Mouse (Mus musculus): ENCODE results near the gene S1pr4. TPM values are rescaled to one million over a fixed set of nuclear protein-coding genes. Genes with fewer than 3 reads are reported as not detected.

S1pr4 gene
- polyA plus RNA-seq, 1 experiment from 2014 or later = 2.1 TPM

GRCm38 (mm10) chr10:81450140-81450539, 49.8 kb downstream of the S1pr4 start:
- peaks cover 3% of the 10 kb centered on the region; the same call in 1 of the 2 replicates for H3K4me1 ChIP-seq (ENCODE audit: control insufficient read depth, insufficient read depth, low read length)
- WGBS = 1% methylated on average over 7 of the region's 7 CpGs
- no peak overlapping the region for H3K9ac ChIP-seq (ENCODE audit: low read length)
- H3K9me3 ChIP-seq (replicated peaks; ENCODE audit: control insufficient read depth, low read length) = no peaks in the 10 kb centered on the region
- H3K4me3 ChIP-seq (ENCODE audit: low read length) = no peak overlapping the region
- peaks cover 45% of the 10 kb centered on the region for H3K27me3 ChIP-seq (ENCODE audit: control insufficient read depth, insufficient read depth, low read length)
- no peak overlapping the region for H3K4me2 ChIP-seq (ENCODE audit: low read depth, low read length)
- H3K27ac ChIP-seq (ENCODE audit: low read length) = no peak overlapping the region
- 0 out of 2 replicates have a peak, but pooled peaks have one; percentile 49 for ATAC-seq (replicated peaks; ENCODE audit: extremely low read depth, insufficient read depth, low FRiP score)
- no peaks in the 10 kb centered on the region for H3K36me3 ChIP-seq (ENCODE audit: control insufficient read depth, insufficient read depth)

Small RNA genes within 50 kb of the gene (microRNA-seq; reads per million reads assigned to microRNA genes)
- not detected for gene Gm25595

Other genes with a start within 250 kb of the S1pr4 start
- 2.6 and 2.7 TPM in 2 replicates for gene Matk, start 247.2 kb downstream of the S1pr4 start, polyA plus RNA-seq (2015; fragmentation: Nextera tagmentation; extraction: Ambion mirVana)
- gene Mrpl54, start 233.2 kb downstream of the S1pr4 start, polyA plus RNA-seq (2015; fragmentation: Nextera tagmentation; extraction: Ambion mirVana) = 230 TPM in 2 replicates
- gene Apba3, start 233.2 kb downstream of the S1pr4 start, polyA plus RNA-seq (2015; fragmentation: Nextera tagmentation; extraction: Ambion mirVana) = 62.7 and 63.0 TPM in 2 replicates
- 4.7 and 5.3 TPM in 2 replicates for gene Tjp3, start 208.6 kb downstream of the S1pr4 start, polyA plus RNA-seq (2015; fragmentation: Nextera tagmentation; extraction: Ambion mirVana)
- gene Pip5k1c, start 207.2 kb downstream of the S1pr4 start, polyA plus RNA-seq (2015; fragmentation: Nextera tagmentation; extraction: Ambion mirVana) = 31.3 and 33.2 TPM in 2 replicates
- 28.1 and 29.6 TPM in 2 replicates for gene Cactin, start 179.0 kb downstream of the S1pr4 start, polyA plus RNA-seq (2015; fragmentation: Nextera tagmentation; extraction: Ambion mirVana)
- 15.2 and 16.3 TPM in 2 replicates for gene Tbxa2r, start 171.4 kb downstream of the S1pr4 start, polyA plus RNA-seq (2015; fragmentation: Nextera tagmentation; extraction: Ambion mirVana)
- 0.08 and 0.11 TPM in 2 replicates for gene Gipc3, start 156.9 kb downstream of the S1pr4 start, polyA plus RNA-seq (2015; fragmentation: Nextera tagmentation; extraction: Ambion mirVana)
- 86.5 and 86.8 TPM in 2 replicates for gene Hmg20b, start 149.7 kb downstream of the S1pr4 start, polyA plus RNA-seq (2015; fragmentation: Nextera tagmentation; extraction: Ambion mirVana)
- gene Mfsd12, start 142.6 kb downstream of the S1pr4 start, polyA plus RNA-seq (2015; fragmentation: Nextera tagmentation; extraction: Ambion mirVana) = 16.5 and 17.6 TPM in 2 replicates
- 1.8 and 1.9 TPM in 2 replicates for gene 4930404N11Rik, start 134.3 kb downstream of the S1pr4 start, polyA plus RNA-seq (2015; fragmentation: Nextera tagmentation; extraction: Ambion mirVana)
- 74.6 and 82.8 TPM in 2 replicates for gene Fzr1, start 121.6 kb downstream of the S1pr4 start, polyA plus RNA-seq (2015; fragmentation: Nextera tagmentation; extraction: Ambion mirVana)
- gene Dohh, start 115.7 kb downstream of the S1pr4 start, polyA plus RNA-seq (2015; fragmentation: Nextera tagmentation; extraction: Ambion mirVana) = 83.4 and 86.2 TPM in 2 replicates
- gene Gm48551, start 115.7 kb downstream of the S1pr4 start, polyA plus RNA-seq (2015; fragmentation: Nextera tagmentation; extraction: Ambion mirVana) = 2.1 and 2.6 TPM in 2 replicates
- gene Gm48552, start 111.1 kb downstream of the S1pr4 start, polyA plus RNA-seq (2015; fragmentation: Nextera tagmentation; extraction: Ambion mirVana) = 0.55 and 0.83 TPM in 2 replicates
- 5.0 and 9.2 TPM in 2 replicates for gene Smim24, start 107.1 kb downstream of the S1pr4 start, polyA plus RNA-seq (2015; fragmentation: Nextera tagmentation; extraction: Ambion mirVana)
- gene Nfic, start 44.5 kb downstream of the S1pr4 start, polyA plus RNA-seq (2015; fragmentation: Nextera tagmentation; extraction: Ambion mirVana) = 54.7 and 61.1 TPM in 2 replicates
- gene Celf5, start 17.4 kb downstream of the S1pr4 start, polyA plus RNA-seq (2015; fragmentation: Nextera tagmentation; extraction: Ambion mirVana) = 0.24 TPM in 2 replicates
- 55.7 and 59.8 TPM in 2 replicates for gene Ncln, start 3.7 kb downstream of the S1pr4 start, polyA plus RNA-seq (2015; fragmentation: Nextera tagmentation; extraction: Ambion mirVana)
- gene Gna15, start 24.1 kb upstream of the S1pr4 start, polyA plus RNA-seq (2015; fragmentation: Nextera tagmentation; extraction: Ambion mirVana) = 1.1 and 1.3 TPM in 2 replicates
- gene Gna11, start 45.1 kb upstream of the S1pr4 start, polyA plus RNA-seq (2015; fragmentation: Nextera tagmentation; extraction: Ambion mirVana) = 57.4 and 59.7 TPM in 2 replicates
- 529 and 769 TPM in 2 replicates for gene Aes, start 59.4 kb upstream of the S1pr4 start, polyA plus RNA-seq (2015; fragmentation: Nextera tagmentation; extraction: Ambion mirVana)
- gene Tle2, start 74.4 kb upstream of the S1pr4 start, polyA plus RNA-seq (2015; fragmentation: Nextera tagmentation; extraction: Ambion mirVana) = 19.5 and 24.5 TPM in 2 replicates
- 29.6 and 31.0 TPM in 2 replicates for gene Tle6, start 100.9 kb upstream of the S1pr4 start, polyA plus RNA-seq (2015; fragmentation: Nextera tagmentation; extraction: Ambion mirVana)
- 1.2 TPM in 2 replicates for gene BC025920, start 106.1 kb upstream of the S1pr4 start, polyA plus RNA-seq (2015; fragmentation: Nextera tagmentation; extraction: Ambion mirVana)
- 22.9 and 26.0 TPM in 2 replicates for gene Sirt6, start 127.7 kb upstream of the S1pr4 start, polyA plus RNA-seq (2015; fragmentation: Nextera tagmentation; extraction: Ambion mirVana)
- gene Ankrd24, start 128.4 kb upstream of the S1pr4 start, polyA plus RNA-seq (2015; fragmentation: Nextera tagmentation; extraction: Ambion mirVana) = 14.6 and 14.8 TPM in 2 replicates
- 3.2 and 4.0 TPM in 2 replicates for gene Gm10778, start 148.9 kb upstream of the S1pr4 start, polyA plus RNA-seq (2015; fragmentation: Nextera tagmentation; extraction: Ambion mirVana)
- gene Zfp433, start 204.7 kb upstream of the S1pr4 start, polyA plus RNA-seq (2015; fragmentation: Nextera tagmentation; extraction: Ambion mirVana) = 10.2 and 11.6 TPM in 2 replicates

Measured in heart, embryonic 16.5 days (tissue).